Mouse (Mus musculus): Measurements from ENCODE around the gene Gm17482. TPM values are rescaled to one million over a fixed set of nuclear protein-coding genes. Genes with fewer than 3 reads are reported as not detected.
A peak's percentile ranks its signal among the peaks of the same experiment; 100 is the strongest.
"Not testable (repeated sequence)": the region's sequence is repeated elsewhere in the genome, so short reads cannot be mapped to it uniquely, and the experiment has no call there.

The Gm17482 gene
- polyA plus RNA-seq, 1 experiment from 2014 or later, result not detected

DNA sequence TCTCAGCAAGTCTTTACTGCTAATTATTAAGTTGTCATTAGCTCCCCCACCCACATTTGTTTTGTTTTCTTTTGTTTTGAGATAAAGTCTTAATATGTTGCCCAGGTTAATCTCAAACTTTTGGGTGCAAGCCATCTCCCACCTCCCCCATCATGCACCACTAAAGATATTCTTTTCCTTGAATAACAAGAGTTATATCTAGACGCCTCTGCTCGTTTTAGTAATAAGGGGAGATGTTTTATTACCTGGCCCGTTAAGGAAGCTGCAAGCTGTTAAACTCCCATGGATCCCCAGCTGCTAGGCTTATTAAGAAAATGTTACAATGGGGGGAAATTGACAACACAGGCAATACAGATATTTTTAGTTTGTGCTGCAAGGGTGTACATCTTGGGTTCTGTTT is 3.4 kb downstream of the Gm17482 start:
- 81% methylated on average over 3 of the region's 3 CpGs for WGBS
- H3K27me3 ChIP-seq, result no peaks in the 10 kb centered on the region
- no peak overlapping the region for H3K4me2 ChIP-seq
- no peaks in the 10 kb centered on the region for H3K9me3 ChIP-seq
- no peak overlapping the region for H3K27ac ChIP-seq
- ATAC-seq (ENCODE audit: low FRiP score), result no peak
- H3K9ac ChIP-seq, result no peak overlapping the region
- no peaks in the 10 kb centered on the region for H3K4me1 ChIP-seq (replicated peaks)
- H3K4me3 ChIP-seq, result no peak overlapping the region
- no peaks in the 10 kb centered on the region for H3K36me3 ChIP-seq

DNA sequence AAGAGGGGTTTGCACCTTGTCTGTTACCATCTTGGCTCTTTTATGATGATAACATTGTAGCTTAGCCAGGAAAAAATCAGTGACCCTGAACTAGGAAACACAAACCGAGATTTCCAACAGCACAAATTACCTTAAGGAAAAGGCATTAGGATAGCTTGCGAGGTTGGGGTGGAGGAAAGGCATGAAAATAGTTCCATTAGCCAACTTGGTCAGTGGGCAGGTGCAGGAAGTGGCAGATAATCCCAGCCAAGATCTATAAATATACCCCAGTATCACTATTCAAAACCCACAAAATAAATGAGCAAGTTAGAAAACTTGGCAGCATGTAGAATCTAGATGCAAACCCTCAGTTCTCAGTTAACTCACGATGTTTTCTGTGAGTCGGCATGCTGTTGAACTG is 4.7 kb downstream of the Gm17482 start:
- no peak for ATAC-seq (ENCODE audit: low FRiP score)
- no peak overlapping the region for H3K4me2 ChIP-seq
- H3K9ac ChIP-seq, result no peak overlapping the region
- no peaks in the 10 kb centered on the region for H3K9me3 ChIP-seq
- WGBS, result 87% methylated on average over 4 of the region's 4 CpGs
- H3K27me3 ChIP-seq, result no peaks in the 10 kb centered on the region
- no peaks in the 10 kb centered on the region for H3K4me1 ChIP-seq (replicated peaks)
- no peaks in the 10 kb centered on the region for H3K36me3 ChIP-seq
- H3K4me3 ChIP-seq, result no peak overlapping the region
- H3K27ac ChIP-seq, result no peak overlapping the region

DNA sequence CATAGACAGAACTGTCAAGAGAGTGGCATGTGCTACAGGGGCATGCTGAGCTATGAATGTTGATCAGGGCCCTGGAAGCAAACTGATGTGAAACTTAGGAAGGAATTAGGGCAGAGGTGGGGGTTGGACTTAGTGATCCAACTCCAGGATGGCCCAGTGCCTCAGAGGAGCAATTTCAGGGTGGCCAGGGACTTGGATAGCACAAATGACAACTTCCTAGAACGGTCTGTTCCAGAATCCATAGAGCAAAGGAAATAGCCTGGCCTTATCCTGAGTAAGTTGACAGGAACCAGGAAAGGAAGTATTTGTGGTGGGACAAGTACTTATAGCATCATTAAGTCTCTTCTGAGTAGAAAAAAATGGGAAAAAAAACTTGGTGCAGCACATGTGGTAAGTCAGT is 5.4 kb downstream of the Gm17482 start:
- H3K4me2 ChIP-seq, result no peak overlapping the region
- H3K4me3 ChIP-seq, result no peak overlapping the region
- no peaks in the 10 kb centered on the region for H3K4me1 ChIP-seq (replicated peaks)
- ATAC-seq (ENCODE audit: low FRiP score), result no peak
- no peak overlapping the region for H3K9ac ChIP-seq
- no peaks in the 10 kb centered on the region for H3K36me3 ChIP-seq
- H3K27ac ChIP-seq, result no peak overlapping the region
- 90% methylated on average over 1 of the region's 1 CpGs for WGBS
- H3K27me3 ChIP-seq, result no peaks in the 10 kb centered on the region
- no peaks in the 10 kb centered on the region for H3K9me3 ChIP-seq

DNA sequence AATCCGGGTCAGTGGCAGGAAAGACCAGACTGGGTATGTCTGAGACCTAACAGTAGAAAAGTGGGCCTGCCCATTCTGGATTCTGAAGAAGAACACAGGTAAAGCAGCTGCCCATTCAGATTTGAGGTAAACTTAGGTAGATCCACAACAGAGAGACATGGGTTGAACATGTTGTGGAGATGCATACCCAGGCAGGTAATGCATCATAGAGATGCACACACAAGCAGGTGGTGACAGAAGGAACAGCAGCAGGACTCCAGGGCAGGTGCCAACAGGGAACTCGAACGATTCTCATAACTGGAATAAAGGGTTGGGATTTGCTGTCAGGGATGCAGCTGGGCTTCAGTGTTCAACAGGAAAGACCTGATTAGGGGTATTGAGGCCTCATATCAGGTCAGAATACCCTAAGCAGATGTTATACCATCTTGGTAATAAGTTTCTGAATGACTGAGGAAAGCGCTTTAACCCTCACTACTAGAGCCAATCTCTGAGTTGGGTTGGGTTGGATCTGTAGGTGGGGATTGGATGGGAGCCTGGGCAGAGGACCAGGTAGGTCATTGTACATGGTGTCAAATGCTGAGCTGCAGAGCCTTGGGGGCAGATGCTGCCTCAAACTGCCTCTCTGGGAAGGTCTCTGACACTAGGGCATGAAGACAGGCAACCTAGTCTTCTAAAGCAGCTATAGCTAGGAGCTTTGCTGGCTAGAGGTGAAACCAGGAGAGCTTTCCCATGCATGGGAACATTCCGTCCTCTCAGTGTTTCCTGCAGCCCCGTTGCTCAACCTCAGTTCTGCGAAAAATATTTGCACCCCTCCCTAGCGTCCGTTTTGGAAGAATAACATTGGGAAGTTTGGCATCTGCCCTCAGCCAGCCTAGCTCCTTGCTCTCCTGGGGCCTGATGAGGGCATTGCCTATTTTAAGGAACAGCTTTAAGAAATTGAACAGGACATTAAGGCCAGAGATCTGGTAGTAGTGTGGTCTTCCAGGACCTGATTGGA is 11.2 kb downstream of the Gm17482 start:
- Histone ChIP-seq H3K27me3 (no peaks in the 10 kb centered on the region), H3K9me3 (no peaks in the 10 kb centered on the region), H3K27ac (no peak overlapping the region), H3K36me3 (peaks cover 14% of the 10 kb centered on the region), H3K4me1 (replicated peaks) (no peaks in the 10 kb centered on the region), H3K9ac (no peak overlapping the region), H3K4me2 (no peak overlapping the region), H3K4me3 (no peak overlapping the region)
- no peak for ATAC-seq (ENCODE audit: low FRiP score)
- 82% methylated on average over 9 of the region's 9 CpGs for WGBS

DNA sequence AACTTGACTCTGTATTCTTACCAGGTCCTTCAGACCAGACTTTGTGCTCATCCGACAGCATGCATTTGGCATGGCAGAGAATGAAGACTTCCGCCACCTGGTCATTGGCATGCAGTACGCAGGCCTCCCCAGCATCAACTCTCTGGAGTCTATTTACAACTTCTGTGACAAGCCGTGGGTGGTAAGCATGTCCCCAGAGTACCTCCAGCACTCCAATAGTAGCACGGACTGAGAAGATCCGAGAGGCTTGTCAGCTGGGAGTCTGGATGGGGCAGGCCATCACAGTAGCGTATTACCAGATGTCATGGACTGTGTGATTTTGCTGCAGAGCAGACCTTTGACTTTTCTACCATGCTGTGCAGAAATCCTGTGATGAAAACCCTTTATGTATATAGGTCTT is 12.2 kb downstream of the Gm17482 start:
- Histone ChIP-seq H3K9ac (no peak overlapping the region), H3K27me3 (no peaks in the 10 kb centered on the region), H3K4me2 (no peak overlapping the region), H3K4me3 (no peak overlapping the region), H3K36me3 (peaks cover 20% of the 10 kb centered on the region), H3K27ac (no peak overlapping the region), H3K9me3 (no peaks in the 10 kb centered on the region), H3K4me1 (replicated peaks) (no peaks in the 10 kb centered on the region)
- no peak for ATAC-seq (ENCODE audit: low FRiP score)
- 82% methylated on average over 7 of the region's 7 CpGs for WGBS

DNA sequence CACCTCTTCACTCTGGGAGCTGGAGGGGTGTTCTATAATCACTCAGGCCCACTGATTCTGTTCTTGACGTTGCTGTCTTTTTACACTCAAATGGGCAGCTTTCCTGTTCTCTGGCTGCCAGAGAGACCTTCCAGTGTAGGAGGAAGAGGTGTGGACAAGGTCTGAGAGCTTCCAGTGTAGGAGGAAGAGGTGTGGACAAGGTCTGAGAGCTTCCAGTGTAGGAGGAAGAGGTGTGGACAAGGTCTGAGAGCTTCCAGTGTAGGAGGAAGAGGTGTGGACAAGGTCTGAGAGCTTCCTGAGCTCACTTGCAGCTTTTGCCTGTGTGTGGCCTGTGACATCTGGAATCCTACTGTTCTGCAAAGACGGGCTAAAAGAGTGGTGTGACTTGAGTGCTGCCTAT is 13.3 kb downstream of the Gm17482 start:
- not testable (repeated sequence) for H3K4me1 ChIP-seq (replicated peaks); H3K4me2 ChIP-seq; H3K27ac ChIP-seq; ATAC-seq (ENCODE audit: low FRiP score); H3K9ac ChIP-seq; H3K4me3 ChIP-seq; H3K27me3 ChIP-seq; H3K9me3 ChIP-seq
- H3K36me3 ChIP-seq, result peaks cover 30% of the 10 kb centered on the region
- 59% methylated on average over 2 of the region's 2 CpGs for WGBS

DNA sequence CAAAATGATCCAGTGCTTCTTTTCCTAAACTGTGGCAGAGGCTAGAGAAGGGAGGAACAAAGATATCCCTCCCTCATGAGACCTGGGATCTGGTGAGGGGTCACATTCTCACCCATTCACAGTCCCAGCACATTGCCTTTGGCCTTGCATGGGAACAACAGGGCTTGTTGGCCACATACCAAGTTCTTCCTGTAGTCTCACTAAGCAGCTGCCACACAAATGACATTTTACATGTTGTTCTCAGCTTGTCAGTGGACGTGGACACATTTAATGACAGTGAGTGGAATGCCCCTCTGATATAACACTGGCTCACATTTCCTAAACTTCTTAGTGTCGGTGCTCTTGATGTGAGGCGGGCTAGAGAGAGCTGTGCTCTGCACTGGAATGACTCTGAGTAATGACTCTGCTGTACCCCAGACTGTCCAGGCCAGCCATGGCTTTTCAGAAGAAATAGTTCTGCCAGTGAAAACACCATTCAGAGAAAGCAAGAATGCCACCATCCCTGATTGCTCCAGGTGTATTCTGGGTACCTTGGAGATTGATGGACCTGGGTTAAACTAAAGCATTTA is 14.1 kb downstream of the Gm17482 start:
- ATAC-seq (ENCODE audit: low FRiP score), result no peak
- WGBS, result 65% methylated on average over 3 of the region's 3 CpGs
- no peak overlapping the region for H3K9ac ChIP-seq
- no peaks in the 10 kb centered on the region for H3K9me3 ChIP-seq
- H3K27ac ChIP-seq, result no peak overlapping the region
- H3K27me3 ChIP-seq, result no peaks in the 10 kb centered on the region
- H3K36me3 ChIP-seq, result peaks cover 37% of the 10 kb centered on the region
- H3K4me1 ChIP-seq (replicated peaks), result no peaks in the 10 kb centered on the region
- H3K4me3 ChIP-seq, result no peak overlapping the region
- no peak overlapping the region for H3K4me2 ChIP-seq

DNA sequence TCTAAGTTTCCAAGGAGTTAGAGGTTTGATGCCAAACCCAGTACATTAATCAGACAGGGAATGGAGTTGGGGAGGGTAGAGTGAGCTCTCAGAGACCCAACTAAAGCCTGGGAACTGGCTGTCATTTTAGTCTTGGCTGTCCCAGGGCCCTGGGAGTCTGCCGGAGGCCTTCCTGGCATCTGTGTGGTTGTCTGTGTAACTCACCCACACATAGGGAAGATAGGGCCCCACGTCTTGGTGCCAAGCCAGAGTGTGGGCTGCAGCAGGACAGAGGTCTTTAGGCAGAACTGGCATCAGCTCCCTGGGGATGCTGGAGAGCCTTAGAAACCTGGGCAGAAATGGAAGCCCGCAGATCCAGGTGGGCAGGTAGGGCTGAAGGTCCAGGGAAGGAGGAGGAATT is 14.8 kb downstream of the Gm17482 start:
- ATAC-seq (ENCODE audit: low FRiP score), result no peak
- Histone ChIP-seq H3K27ac (peak overlapping the region; percentile 8; the same call in 1 of the 2 replicates), H3K4me1 (replicated peaks) (no peaks in the 10 kb centered on the region), H3K27me3 (no peaks in the 10 kb centered on the region), H3K4me2 (no peak overlapping the region), H3K36me3 (peaks cover 39% of the 10 kb centered on the region), H3K9ac (no peak overlapping the region), H3K9me3 (no peaks in the 10 kb centered on the region), H3K4me3 (no peak overlapping the region)
- 85% methylated on average over 3 of the region's 3 CpGs for WGBS

DNA sequence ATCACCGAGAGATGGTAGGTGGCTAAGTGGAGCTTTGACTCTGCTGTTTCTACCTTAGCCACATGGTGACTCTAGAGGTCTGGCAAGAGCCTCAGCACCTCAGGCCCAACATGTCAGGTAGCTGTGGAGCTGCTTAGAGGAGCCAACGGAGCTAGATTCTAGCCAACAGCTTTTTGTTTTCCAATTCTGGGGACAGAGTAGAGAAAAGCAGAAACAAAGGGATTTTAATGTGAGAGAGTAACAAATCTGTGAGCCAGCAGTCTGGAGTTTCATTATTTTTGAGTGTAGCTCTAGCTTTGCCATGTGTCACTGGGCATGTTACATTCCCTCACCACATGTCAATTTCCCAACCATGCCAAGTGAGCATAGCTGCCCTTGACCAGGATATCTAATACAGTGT is 17.1 kb downstream of the Gm17482 start:
- ATAC-seq (ENCODE audit: low FRiP score), result no peak
- Histone ChIP-seq H3K4me1 (replicated peaks) (no peaks in the 10 kb centered on the region), H3K27ac (no peak overlapping the region), H3K4me3 (no peak overlapping the region), H3K4me2 (no peak overlapping the region), H3K9me3 (no peaks in the 10 kb centered on the region), H3K9ac (no peak overlapping the region), H3K27me3 (no peaks in the 10 kb centered on the region), H3K36me3 (peaks cover 40% of the 10 kb centered on the region)
- 74% methylated on average over 2 of the region's 2 CpGs for WGBS

DNA sequence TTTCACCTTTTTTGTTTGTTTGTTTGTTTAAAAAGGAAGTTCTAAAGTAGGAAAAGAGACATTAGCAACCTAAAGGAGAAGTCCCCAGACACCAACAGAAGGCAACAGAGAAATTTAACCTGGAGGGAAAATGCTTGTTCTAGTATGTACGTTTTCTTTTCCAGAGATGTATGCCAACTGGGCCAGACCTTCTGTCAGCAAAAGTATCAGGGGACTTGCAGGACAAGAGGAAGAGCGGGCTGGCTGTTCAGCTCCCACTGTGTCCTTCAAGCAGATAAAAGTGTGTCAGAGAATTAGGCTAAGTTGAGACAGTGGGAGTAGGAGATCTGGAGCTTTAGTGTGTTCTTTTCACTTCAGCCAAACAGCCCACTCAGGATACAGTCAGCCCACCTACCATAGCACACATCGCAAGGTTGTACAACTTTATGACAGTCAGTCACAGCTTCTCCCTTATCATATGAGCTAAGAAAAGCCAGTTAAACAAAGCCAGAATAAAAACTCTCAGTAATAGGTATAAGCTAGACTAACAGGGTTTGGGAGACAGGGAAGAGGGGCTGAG is 18.4 kb downstream of the Gm17482 start:
- Histone ChIP-seq H3K9me3 (no peaks in the 10 kb centered on the region), H3K27ac (no peak overlapping the region), H3K4me2 (no peak overlapping the region), H3K4me3 (no peak overlapping the region), H3K36me3 (peaks cover 37% of the 10 kb centered on the region), H3K9ac (no peak overlapping the region), H3K4me1 (replicated peaks) (no peaks in the 10 kb centered on the region), H3K27me3 (peaks cover 10% of the 10 kb centered on the region; the same call in 1 of the 2 replicates)
- WGBS, result 80% methylated on average over 3 of the region's 3 CpGs
- ATAC-seq (ENCODE audit: low FRiP score), result no peak

DNA sequence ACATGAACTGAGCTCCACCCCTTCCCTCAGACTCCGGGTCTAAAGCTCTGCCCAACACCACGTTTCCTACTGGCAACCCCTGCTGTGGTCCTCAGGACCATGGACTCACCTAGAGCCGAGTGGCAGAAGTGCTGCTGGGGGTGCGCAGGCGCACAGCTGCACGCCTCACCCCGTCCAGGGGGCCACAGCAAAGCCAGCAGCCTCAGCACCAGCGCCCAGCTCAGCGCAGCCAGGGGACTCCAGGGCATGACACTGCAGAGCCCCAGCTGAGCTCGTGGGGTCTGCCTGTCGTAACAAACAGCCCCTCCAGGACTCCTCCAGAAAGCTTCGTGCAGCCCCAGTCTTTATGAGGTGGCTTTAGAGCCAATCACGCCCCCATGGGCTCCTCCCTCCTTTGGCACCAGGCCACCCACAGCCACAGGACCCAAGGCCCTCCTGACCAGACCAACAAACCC is 24.4 kb downstream of the Gm17482 start:
- H3K9ac ChIP-seq, result peak overlapping the region; percentile 59; the same call in 1 of the 2 replicates
- peak overlapping the region; percentile 23 for H3K4me3 ChIP-seq
- WGBS, result 4% methylated on average over 13 of the region's 13 CpGs
- ATAC-seq (ENCODE audit: low FRiP score), result peak; percentile 75
- peaks cover 12% of the 10 kb centered on the region for H3K36me3 ChIP-seq
- no peaks in the 10 kb centered on the region for H3K9me3 ChIP-seq
- H3K4me2 ChIP-seq, result peak overlapping the region; percentile 47
- H3K27ac ChIP-seq, result peak overlapping the region; percentile 71
- H3K27me3 ChIP-seq, result peaks cover 10% of the 10 kb centered on the region; the same call in 1 of the 2 replicates
- H3K4me1 ChIP-seq (replicated peaks), result peaks cover 17% of the 10 kb centered on the region

DNA sequence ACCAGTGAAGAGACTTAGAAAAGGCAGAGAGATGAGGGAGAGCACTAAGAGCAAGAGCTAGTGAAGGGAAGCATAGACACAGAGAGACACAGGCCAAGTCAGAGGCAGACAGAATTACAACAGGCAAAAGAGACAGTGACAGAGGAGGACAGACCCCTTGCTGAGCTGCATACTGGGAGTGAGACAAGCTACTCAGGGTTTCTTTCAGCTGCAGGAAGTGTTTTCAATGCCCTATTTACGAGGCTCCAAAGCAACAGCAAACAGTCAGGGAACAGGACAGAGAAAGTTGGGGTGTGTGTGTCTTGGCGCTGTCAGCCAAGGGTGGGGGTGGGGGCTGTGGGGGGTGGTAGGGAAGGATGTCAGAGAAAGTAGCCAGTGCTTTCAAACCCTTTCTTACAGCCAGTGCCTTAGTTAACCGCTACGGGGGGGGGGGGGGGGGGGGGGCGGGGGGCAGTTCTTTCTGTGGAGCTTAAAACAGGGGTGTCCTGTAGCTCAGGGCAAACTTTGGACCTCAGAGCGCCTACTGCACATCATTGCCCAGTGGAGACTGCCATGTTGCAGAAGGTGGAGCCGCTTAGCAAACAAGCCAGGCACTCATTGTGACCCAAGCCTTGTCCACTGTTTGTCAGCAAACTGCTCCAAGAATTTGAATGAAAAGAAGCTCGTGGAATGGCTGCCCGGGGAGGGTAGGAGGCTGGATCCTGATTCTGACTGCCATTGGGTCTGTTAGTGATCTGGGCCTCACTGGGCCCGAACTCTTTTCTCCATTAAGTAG is 25.1 kb downstream of the Gm17482 start, which contains the start of gene Timp4:
TSS of gene Timp4 (minus strand) at position 107 of the 775 bp plus-strand sequence.
- Histone ChIP-seq H3K9ac (peak within 1 kb of the TSS; percentile 59; the same call in 1 of the 2 replicates), H3K36me3 (peaks cover 12% of the 10 kb centered on the region), H3K4me3 (peak within 1 kb of the TSS; percentile 23), H3K27ac (peak within 1 kb of the TSS; percentile 71), H3K9me3 (no peaks in the 10 kb centered on the region), H3K27me3 (peaks cover 10% of the 10 kb centered on the region; the same call in 1 of the 2 replicates), H3K4me2 (peak within 1 kb of the TSS; percentile 47), H3K4me1 (replicated peaks) (peaks cover 17% of the 10 kb centered on the region)
- WGBS, result 13% methylated on average over 9 of the region's 10 CpGs
- ATAC-seq (ENCODE audit: low FRiP score), result peak; percentile 83
